Mouse (Mus musculus) liver, embryonic 11.5 days (tissue): ENCODE data around the gene Eps8l2. TPM values are rescaled to one million over a fixed set of nuclear protein-coding genes. Genes with fewer than 3 reads are reported as not detected.
A peak's percentile ranks its signal among the peaks of the same experiment; 100 is the strongest.

Experiments
- ATAC-seq: fragments of 200-750 bp; cut with Nextera tagmentation; replicated peaks from 2 replicates; pipeline ENCODE4 v1.8.0; 2017; ENCODE audit warnings: moderate number of reproducible peaks, mild to moderate bottlenecking, moderate TSS enrichment, moderate library complexity; ENCODE audit not compliant: low FRiP score
- DNase-seq: peaks from one replicate; pipeline ENCODE4 v3.0.0-alpha.2; 2017; ENCODE audit warnings: low spot score
- H3K27ac ChIP-seq: fragments of 300-500 bp; sonication (generic); 2 replicates; pipeline ENCODE4 v1.5.1; 2014; ENCODE audit warnings: mild to moderate bottlenecking, low read depth, low read length, control low read depth
- H3K27me3 ChIP-seq: fragments of 300-500 bp; sonication (generic); replicated peaks from 2 replicates; pipeline ENCODE4 v1.6.1; 2014; ENCODE audit warnings: low read length, mixed read lengths; ENCODE audit not compliant: control insufficient read depth, insufficient read depth
- H3K36me3 ChIP-seq: fragments of 300-500 bp; sonication (generic); 2 replicates; pipeline ENCODE4 v1.6.1; 2014; ENCODE audit warnings: mild to moderate bottlenecking, low read length, moderate library complexity, mixed read lengths; ENCODE audit not compliant: control insufficient read depth, insufficient read depth
- H3K4me1 ChIP-seq: fragments of 300-500 bp; sonication (generic); replicated peaks from 2 replicates; pipeline ENCODE4 v1.6.1; 2014; ENCODE audit warnings: low read length, mixed read lengths; ENCODE audit not compliant: control insufficient read depth, insufficient read depth
- H3K4me2 ChIP-seq: fragments of 300-500 bp; sonication (generic); 2 replicates; pipeline ENCODE4 v1.6.1; 2014; ENCODE audit warnings: mild to moderate bottlenecking, control low read depth, moderate library complexity
- H3K4me3 ChIP-seq: fragments of 300-500 bp; sonication (generic); 2 replicates; pipeline ENCODE4 v1.5.1; 2014; ENCODE audit warnings: low read depth, low read length, control low read depth
- H3K9ac ChIP-seq: fragments of 300-500 bp; sonication (generic); 2 replicates; pipeline ENCODE4 v1.6.1; 2014; ENCODE audit warnings: low read depth, low read length, control low read depth
- H3K9me3 ChIP-seq: fragments of 300-500 bp; sonication (generic); 2 replicates; pipeline ENCODE4 v1.6.1; 2016; ENCODE audit warnings: low read length, inconsistent platforms, mixed read lengths; ENCODE audit not compliant: control insufficient read depth
- WGBS: fragments of 180-500 bp; shearing (Covaris S2); extraction: QIAGEN DNeasy Blood & Tissue Kit; methylation state at CpG from one replicate; pipeline ENCODE4 v1.1.7; 2014; 5-methylcytosine and 5-hydroxymethylcytosine counted together
- polyA plus RNA-seq: library from polyadenylated mRNA; unstranded; fragments of >200 nt; fragmentation: Nextera tagmentation; extraction: Ambion mirVana; gene quantifications from 2 replicates; pipeline ENCODE4 v1.2.1, GENCODE M21; 2014

The Eps8l2 gene
- polyA plus RNA-seq, 1 experiment from 2014 or later: 5.4 TPM

- Histone ChIP-seq H3K9me3 (no peaks in the 10 kb centered on the region), H3K4me2 (no peak overlapping the region), H3K27ac (no peak overlapping the region), H3K9ac (no peak overlapping the region), H3K27me3 (no peaks in the 10 kb centered on the region), H3K36me3 (no peaks in the 10 kb centered on the region), H3K4me1 (peaks cover 4% of the 10 kb centered on the region; the same call in 1 of the 2 replicates), H3K4me3 (no peak overlapping the region)
- no peak for DNase-seq
- 68% methylated on average over 6 of the region's 6 CpGs for WGBS
- no peak for ATAC-seq
Measured at GRCm38 (mm10) chr7:141351061-141351460, 12.4 kb downstream of the Eps8l2 start.

- Histone ChIP-seq H3K4me3 (no peak overlapping the region), H3K36me3 (no peaks in the 10 kb centered on the region), H3K27ac (no peak overlapping the region), H3K9ac (no peak overlapping the region), H3K9me3 (no peaks in the 10 kb centered on the region), H3K4me1 (peaks cover 4% of the 10 kb centered on the region; the same call in 1 of the 2 replicates), H3K4me2 (no peak overlapping the region), H3K27me3 (no peaks in the 10 kb centered on the region; the same call in none of the 2 replicates)
- 77% methylated on average over 8 of the region's 8 CpGs for WGBS
- no peak for ATAC-seq
- DNase-seq: no peak
Measured at GRCm38 (mm10) chr7:141355051-141355450, 16.4 kb downstream of the Eps8l2 start.

GRCm38 (mm10) chr7:141355626-141356326, 17.1 kb downstream of the Eps8l2 start:
- Histone ChIP-seq H3K27me3 (no peaks in the 10 kb centered on the region; the same call in none of the 2 replicates), H3K9ac (no peak overlapping the region), H3K27ac (no peak overlapping the region), H3K9me3 (no peaks in the 10 kb centered on the region), H3K4me1 (peaks cover 4% of the 10 kb centered on the region; the same call in 1 of the 2 replicates), H3K36me3 (no peaks in the 10 kb centered on the region), H3K4me3 (no peak overlapping the region), H3K4me2 (no peak overlapping the region)
- DNase-seq (no peak), ATAC-seq (peak; percentile 35; the same call in 1 of the 2 replicates)
- 56% methylated on average over 12 of the region's 12 CpGs for WGBS

- ATAC-seq (no peak), DNase-seq (no peak)
- Histone ChIP-seq H3K36me3 (no peaks in the 10 kb centered on the region), H3K4me2 (no peak overlapping the region), H3K27me3 (peaks cover 9% of the 10 kb centered on the region), H3K27ac (no peak overlapping the region), H3K9me3 (no peaks in the 10 kb centered on the region), H3K4me3 (no peak overlapping the region), H3K4me1 (no peaks in the 10 kb centered on the region), H3K9ac (no peak overlapping the region)
- WGBS: 64% methylated on average over 14 of the region's 14 CpGs
Measured at GRCm38 (mm10) chr7:141356971-141357370, 18.3 kb downstream of the Eps8l2 start.

GRCm38 (mm10) chr7:141361510-141361909, 22.8 kb downstream of the Eps8l2 start:
- Histone ChIP-seq H3K4me2 (no peak overlapping the region; the same call in 1 of the 2 replicates), H3K36me3 (no peaks in the 10 kb centered on the region), H3K4me1 (peaks cover 13% of the 10 kb centered on the region), H3K4me3 (no peak overlapping the region), H3K27ac (no peak overlapping the region; the same call in 1 of the 2 replicates), H3K9ac (no peak overlapping the region), H3K27me3 (peaks cover 10% of the 10 kb centered on the region), H3K9me3 (no peaks in the 10 kb centered on the region)
- DNase-seq (no peak), ATAC-seq (no peak)
- WGBS: 22% methylated on average over 24 of the region's 24 CpGs

GRCm38 (mm10) chr7:141363106-141363751, 24.5 kb downstream of the Eps8l2 start:
- ATAC-seq (peak; percentile 75), DNase-seq (no peak)
- peak overlapping the region; percentile 88 for H3K27ac ChIP-seq
- WGBS: 58% methylated on average over 4 of the region's 4 CpGs
- H3K4me3 ChIP-seq: no peak overlapping the region
- H3K9ac ChIP-seq: peak overlapping the region; percentile 54
- peaks cover 13% of the 10 kb centered on the region for H3K4me1 ChIP-seq
- peaks cover 10% of the 10 kb centered on the region for H3K27me3 ChIP-seq
- no peaks in the 10 kb centered on the region for H3K9me3 ChIP-seq
- H3K36me3 ChIP-seq: no peaks in the 10 kb centered on the region
- H3K4me2 ChIP-seq: no peak overlapping the region

- peak overlapping the region; percentile 54 for H3K9ac ChIP-seq
- DNase-seq (no peak), ATAC-seq (peak; percentile 35)
- no peak overlapping the region for H3K4me3 ChIP-seq
- H3K27ac ChIP-seq: peak overlapping the region; percentile 88
- H3K4me1 ChIP-seq: peaks cover 13% of the 10 kb centered on the region
- 63% methylated on average over 2 of the region's 2 CpGs for WGBS
- H3K36me3 ChIP-seq: no peaks in the 10 kb centered on the region
- H3K4me2 ChIP-seq: no peak overlapping the region
- H3K27me3 ChIP-seq: peaks cover 10% of the 10 kb centered on the region
- H3K9me3 ChIP-seq: no peaks in the 10 kb centered on the region
Measured at GRCm38 (mm10) chr7:141363752-141364125, 25.1 kb downstream of the Eps8l2 start.

- WGBS: 54% methylated on average over 5 of the region's 5 CpGs
- Histone ChIP-seq H3K4me3 (no peak overlapping the region), H3K36me3 (no peaks in the 10 kb centered on the region), H3K27me3 (peaks cover 10% of the 10 kb centered on the region), H3K9me3 (no peaks in the 10 kb centered on the region), H3K4me2 (peak overlapping the region; percentile 47), H3K4me1 (peaks cover 13% of the 10 kb centered on the region), H3K27ac (peak overlapping the region; percentile 88), H3K9ac (0 out of 2 replicates have a peak overlapping the region, but pooled peaks have one; percentile 42)
- ATAC-seq (peak; percentile 92), DNase-seq (no peak)
Measured at GRCm38 (mm10) chr7:141364349-141365048, 25.8 kb downstream of the Eps8l2 start.
